Mouse (Mus musculus) testis, adult 2 months (tissue): Measurements from ENCODE around the gene Pafah2.

Source experiments
- CTCF ChIP-seq: fragments of 200-500 bp; IDR thresholded peaks from 2 replicates; pipeline ENCODE4 v1.5.1; 2012; ENCODE audit warnings: low read depth, mild to moderate bottlenecking, inconsistent platforms, low read length, moderate library complexity; ENCODE audit not compliant: control insufficient read depth, insufficient read depth, insufficient replicate concordance
- POLR2A ChIP-seq: fragments of 200-500 bp; IDR thresholded peaks from 2 replicates; pipeline ENCODE4 v1.6.1; 2012; ENCODE audit warnings: low read depth, mild to moderate bottlenecking, inconsistent platforms, low read length, moderate library complexity; ENCODE audit not compliant: control insufficient read depth

DNA sequence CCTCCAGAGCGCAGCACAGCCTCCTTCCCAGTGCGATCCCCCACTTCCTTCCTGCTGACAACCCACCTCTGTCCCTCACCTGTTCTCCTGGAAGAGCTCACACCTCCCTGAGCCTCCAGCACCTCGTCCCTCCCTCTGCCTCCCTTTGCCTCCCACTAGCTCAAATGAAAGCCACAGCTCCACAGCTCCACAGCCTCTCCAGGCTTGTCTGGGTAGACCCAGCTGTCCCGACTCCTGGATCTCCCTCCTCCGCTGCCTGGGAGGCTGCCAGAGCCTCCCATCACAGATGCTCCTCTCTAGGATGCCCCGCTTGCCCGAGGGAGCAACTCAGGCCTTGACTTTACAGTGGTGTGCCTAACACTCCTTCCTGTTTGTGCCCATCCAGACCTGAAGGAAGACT, 29.0 kb downstream of the Pafah2 start:
- TF ChIP-seq CTCF (no peak), POLR2A (no peak)
